Mouse (Mus musculus): ENCODE results near the gene Dapk1. TPM values are rescaled to one million over a fixed set of nuclear protein-coding genes. Genes with fewer than 3 reads are reported as not detected.

Dapk1 gene
- polyA plus RNA-seq, 1 experiment = 13.2 TPM

DNA sequence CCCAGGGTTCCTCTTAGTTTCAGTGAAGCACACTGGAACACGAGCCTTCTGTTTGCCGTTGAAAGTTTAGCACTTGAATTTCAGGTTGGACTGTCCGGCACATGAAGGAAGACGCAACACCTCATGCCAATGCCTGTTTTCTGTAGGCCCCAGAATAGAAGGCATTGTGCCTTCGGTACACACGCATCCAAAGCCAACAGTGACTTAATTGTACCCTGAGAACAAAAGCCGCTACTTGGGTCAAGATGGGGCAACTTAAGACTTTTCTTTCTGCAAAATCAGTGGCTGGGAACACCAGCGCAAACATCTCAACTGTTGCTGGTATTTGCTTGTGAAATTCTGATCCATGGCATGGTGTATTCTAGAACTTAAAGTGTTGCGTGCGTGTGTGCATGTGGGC, 63.1 kb downstream of the Dapk1 start:
- Histone ChIP-seq H3K4me3 (ENCODE audit: insufficient read depth, low read depth, low read length) (no peak overlapping the region), H3K4me1 (ENCODE audit: control insufficient read depth, insufficient read depth, insufficient read length, low read length) (peaks cover 19% of the 10 kb centered on the region), H3K27ac (replicated peaks; ENCODE audit: low read depth, low read length) (no peak overlapping the region)

DNA sequence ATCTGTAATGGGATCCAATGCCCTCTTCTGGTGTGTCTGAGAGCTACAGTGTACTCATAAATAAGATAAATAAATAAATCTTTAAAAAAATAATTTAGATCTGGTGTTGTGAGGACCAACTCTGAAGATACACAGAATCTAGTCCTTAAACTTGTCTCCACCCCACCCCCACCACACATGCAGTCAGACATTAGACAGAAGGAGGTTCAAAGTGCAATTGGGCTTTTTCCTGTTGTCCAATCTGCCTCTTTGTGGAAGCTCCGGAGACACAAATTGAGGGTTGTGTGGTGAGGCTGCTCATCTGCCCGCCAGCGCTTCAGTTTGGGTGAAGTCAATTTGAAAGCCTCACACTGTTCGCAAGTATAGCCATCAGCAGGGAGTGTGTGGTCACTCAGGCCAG, 63.7 kb downstream of the Dapk1 start:
- peaks cover 19% of the 10 kb centered on the region for H3K4me1 ChIP-seq (ENCODE audit: control insufficient read depth, insufficient read depth, insufficient read length, low read length)
- no peak overlapping the region for H3K4me3 ChIP-seq (ENCODE audit: insufficient read depth, low read depth, low read length)
- H3K27ac ChIP-seq (replicated peaks; ENCODE audit: low read depth, low read length) = no peak overlapping the region

DNA sequence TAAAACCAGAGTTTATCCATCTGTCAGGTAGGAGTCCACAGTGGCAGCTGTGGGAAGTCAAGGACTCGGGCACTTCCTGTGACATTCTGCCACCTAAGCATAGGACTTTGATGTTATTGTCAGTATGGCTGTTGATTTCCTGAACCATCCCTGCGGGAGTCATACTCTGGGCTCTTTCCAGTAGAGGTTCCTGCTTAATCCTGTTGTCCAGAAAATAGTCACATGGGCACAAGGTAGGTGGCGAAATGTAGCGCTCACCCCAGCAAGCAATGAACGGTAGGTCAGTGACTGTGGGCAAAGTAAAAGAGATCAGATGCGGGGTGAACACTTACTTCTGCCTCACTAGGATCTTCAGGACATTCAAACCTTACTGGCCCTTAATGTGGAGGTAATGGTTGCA, 66.3 kb downstream of the Dapk1 start:
- H3K4me3 ChIP-seq (ENCODE audit: insufficient read depth, low read depth, low read length) = no peak overlapping the region
- H3K4me1 ChIP-seq (ENCODE audit: control insufficient read depth, insufficient read depth, insufficient read length, low read length) = peaks cover 16% of the 10 kb centered on the region
- H3K27ac ChIP-seq (replicated peaks; ENCODE audit: low read depth, low read length) = 0 out of 2 replicates have a peak overlapping the region, but pooled peaks have one; percentile 51

DNA sequence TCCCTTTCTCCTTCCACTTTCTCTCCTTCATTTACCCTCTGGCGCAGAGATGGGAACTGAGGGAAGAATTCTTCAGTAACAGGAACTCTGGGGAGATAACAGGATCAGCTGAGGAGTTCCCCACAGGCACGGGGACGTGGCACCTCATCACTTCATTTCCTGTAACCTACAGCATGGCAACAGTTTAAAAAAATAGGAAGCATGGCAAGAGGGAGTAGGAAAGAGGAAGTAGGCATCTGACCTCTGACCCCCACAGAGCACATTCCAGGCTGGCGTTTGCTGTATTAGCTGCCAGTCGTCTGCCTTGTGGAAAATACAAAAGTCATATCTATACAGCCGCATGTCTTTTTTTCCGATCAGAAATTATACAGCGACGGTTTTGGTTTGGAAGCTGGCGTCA, 68.9 kb downstream of the Dapk1 start:
- H3K4me3 ChIP-seq (ENCODE audit: insufficient read depth, low read depth, low read length) = 0 out of 2 replicates have a peak overlapping the region, but pooled peaks have one; percentile 21
- peak overlapping the region; percentile 74 for H3K27ac ChIP-seq (replicated peaks; ENCODE audit: low read depth, low read length)
- peaks cover 21% of the 10 kb centered on the region for H3K4me1 ChIP-seq (ENCODE audit: control insufficient read depth, insufficient read depth, insufficient read length, low read length)

DNA sequence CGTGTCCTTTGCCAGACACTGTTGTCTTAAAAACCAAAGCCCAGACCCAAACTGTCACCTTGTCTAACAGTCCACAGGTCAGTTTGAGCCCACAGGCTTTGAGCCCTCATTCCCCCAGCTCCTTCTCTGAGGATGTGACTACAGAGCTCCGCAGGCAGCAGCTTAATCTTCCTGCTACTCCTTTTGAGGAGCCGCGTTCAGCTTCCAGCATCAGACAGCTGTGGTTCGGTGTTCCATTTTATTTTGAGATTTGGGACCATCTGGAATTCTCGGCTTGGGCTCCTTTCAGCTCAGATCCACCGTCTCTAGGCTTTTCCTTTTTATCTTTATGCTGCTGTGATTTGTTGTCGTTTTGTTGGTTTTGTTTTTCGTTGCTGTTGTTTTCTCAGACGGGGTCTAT, 69.5 kb downstream of the Dapk1 start:
- Histone ChIP-seq H3K27ac (replicated peaks; ENCODE audit: low read depth, low read length) (peak overlapping the region; percentile 74), H3K4me1 (ENCODE audit: control insufficient read depth, insufficient read depth, insufficient read length, low read length) (peaks cover 21% of the 10 kb centered on the region), H3K4me3 (ENCODE audit: insufficient read depth, low read depth, low read length) (no peak overlapping the region)

DNA sequence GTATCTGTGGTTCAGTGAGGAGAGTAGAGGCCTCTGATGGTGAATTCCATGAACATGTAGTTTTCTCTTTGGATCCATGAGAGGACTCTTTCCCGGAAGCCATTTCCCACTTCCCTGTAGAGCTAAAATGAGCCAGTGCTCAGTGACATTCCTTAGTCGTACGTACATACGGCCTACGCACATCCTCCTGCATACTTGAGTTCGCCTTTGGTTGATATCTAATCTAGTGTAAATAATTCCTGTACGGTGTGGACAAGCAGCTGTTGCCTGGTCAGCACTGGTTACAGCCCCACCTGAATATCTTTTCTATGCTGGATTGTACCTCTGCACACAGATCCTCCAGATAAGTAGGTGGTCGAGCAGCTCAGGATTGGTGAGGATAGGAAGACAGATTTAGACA, 70.5 kb downstream of the Dapk1 start:
- Histone ChIP-seq H3K27ac (replicated peaks; ENCODE audit: low read depth, low read length) (peak overlapping the region; percentile 45), H3K4me1 (ENCODE audit: control insufficient read depth, insufficient read depth, insufficient read length, low read length) (peaks cover 21% of the 10 kb centered on the region), H3K4me3 (ENCODE audit: insufficient read depth, low read depth, low read length) (no peak overlapping the region)

DNA sequence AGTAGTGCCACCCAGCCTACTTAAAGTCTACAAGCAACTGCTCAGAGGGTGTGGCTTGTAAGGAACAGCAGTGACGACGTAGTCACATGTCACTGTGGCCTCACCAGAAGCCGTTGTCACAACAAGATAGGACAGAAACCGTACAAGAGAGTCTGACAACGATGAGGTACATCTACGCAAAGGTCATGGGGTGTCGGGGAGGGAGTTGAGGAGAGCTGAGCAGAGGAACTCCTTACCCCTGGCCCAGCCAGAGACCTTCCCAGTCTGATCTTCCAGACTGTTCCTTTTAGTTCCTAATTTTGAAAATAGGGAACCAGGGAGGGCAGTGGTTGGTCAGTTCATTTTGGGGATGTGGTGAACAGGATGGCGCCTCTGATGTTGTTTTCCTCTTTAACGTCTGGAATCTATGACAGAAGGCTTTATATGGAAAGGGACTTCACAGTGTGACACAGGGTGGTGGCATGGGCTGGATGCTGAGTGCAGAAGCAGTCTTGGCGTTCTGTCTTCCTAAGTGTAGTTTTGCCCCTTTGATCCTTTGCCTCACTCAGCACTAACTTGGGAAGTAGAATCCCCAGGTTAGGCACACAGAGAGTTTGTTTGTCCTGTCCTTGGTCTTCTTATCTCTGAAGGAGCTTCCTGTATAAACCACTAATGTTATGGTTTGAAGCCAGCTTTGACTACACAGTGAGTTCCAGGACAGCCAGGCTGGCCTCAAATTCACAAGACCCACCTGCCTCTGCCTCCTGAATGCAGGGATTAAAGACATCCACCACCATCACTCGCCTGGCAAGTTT, 71.3 kb downstream of the Dapk1 start:
- Histone ChIP-seq H3K27ac (replicated peaks; ENCODE audit: low read depth, low read length) (peak overlapping the region; percentile 45), H3K4me3 (ENCODE audit: insufficient read depth, low read depth, low read length) (no peak overlapping the region), H3K4me1 (ENCODE audit: control insufficient read depth, insufficient read depth, insufficient read length, low read length) (peaks cover 17% of the 10 kb centered on the region)

DNA sequence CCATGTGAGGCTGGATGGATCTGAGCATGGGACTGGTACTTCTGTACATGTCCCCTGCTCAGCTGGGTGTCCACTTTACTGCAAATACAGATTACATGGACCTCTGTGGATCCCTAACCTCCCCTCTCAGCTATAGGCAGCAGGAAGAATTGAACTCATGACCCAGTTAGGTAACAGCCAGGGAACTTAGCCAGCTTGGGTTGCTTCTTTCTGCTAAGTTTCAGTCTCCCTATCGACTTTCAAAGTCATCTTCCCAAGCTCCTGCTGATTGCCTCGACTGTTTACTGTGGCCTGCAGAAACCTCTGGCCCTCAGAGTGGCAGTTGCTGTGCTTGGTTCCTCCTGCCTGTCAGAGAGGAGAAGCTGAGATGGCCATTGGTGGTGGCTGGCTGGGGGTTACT, 72.6 kb downstream of the Dapk1 start:
- peaks cover 16% of the 10 kb centered on the region for H3K4me1 ChIP-seq (ENCODE audit: control insufficient read depth, insufficient read depth, insufficient read length, low read length)

DNA sequence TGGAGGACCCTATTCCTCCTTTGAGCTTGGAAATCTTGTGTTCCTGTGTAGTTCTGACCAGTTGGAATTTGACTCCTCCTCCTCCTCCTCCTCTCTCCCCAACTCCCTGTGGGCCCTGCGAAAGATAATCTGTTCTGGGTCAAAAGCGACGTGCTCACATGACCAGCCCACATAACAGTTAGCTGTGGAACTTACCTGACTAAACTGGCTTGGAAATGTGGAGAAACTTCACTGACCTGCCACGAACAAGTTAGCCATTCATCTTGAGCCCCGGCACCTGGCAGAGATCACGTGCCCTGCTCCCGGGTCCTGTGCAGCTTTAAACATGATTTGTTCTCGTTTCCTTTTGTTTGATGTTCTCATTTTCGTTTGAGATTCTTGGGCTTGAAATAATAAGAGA, 73.2 kb downstream of the Dapk1 start:
- H3K4me1 ChIP-seq (ENCODE audit: control insufficient read depth, insufficient read depth, insufficient read length, low read length) = peaks cover 16% of the 10 kb centered on the region
- peak overlapping the region; percentile 18 for H3K4me3 ChIP-seq (ENCODE audit: insufficient read depth, low read depth, low read length)
- peak overlapping the region; percentile 53 for H3K27ac ChIP-seq (replicated peaks; ENCODE audit: low read depth, low read length)

More for the DNA sequence above, 72.6 kb downstream of the Dapk1 start:
- H3K4me3 ChIP-seq (ENCODE audit: insufficient read depth, low read depth, low read length) = no peak overlapping the region
- peak overlapping the region; percentile 38; the same call in 1 of the 2 replicates for H3K27ac ChIP-seq (replicated peaks; ENCODE audit: low read depth, low read length)

DNA sequence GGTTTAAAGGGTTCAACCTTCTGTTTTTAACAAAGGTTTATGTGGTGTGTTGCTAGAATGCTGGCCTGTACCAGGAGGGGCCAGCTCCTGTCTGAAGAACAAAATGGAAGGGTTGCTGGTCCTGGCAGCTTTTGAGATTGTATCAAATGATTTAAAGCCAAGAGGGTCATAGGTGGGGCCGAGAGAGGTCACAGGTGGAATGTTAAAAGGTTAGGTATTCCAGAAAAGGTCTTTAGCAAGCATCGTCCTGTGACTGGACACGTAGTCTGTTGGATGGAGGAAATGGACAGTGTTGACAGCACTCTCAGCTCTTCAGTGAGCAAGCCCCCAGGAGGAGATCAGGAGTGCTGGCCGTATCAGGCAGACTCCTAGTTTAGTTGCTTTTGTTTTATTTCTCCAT, 73.7 kb downstream of the Dapk1 start:
- H3K27ac ChIP-seq (replicated peaks; ENCODE audit: low read depth, low read length) = no peak overlapping the region; the same call in 1 of the 2 replicates
- no peak overlapping the region for H3K4me3 ChIP-seq (ENCODE audit: insufficient read depth, low read depth, low read length)
- H3K4me1 ChIP-seq (ENCODE audit: control insufficient read depth, insufficient read depth, insufficient read length, low read length) = peaks cover 12% of the 10 kb centered on the region

DNA sequence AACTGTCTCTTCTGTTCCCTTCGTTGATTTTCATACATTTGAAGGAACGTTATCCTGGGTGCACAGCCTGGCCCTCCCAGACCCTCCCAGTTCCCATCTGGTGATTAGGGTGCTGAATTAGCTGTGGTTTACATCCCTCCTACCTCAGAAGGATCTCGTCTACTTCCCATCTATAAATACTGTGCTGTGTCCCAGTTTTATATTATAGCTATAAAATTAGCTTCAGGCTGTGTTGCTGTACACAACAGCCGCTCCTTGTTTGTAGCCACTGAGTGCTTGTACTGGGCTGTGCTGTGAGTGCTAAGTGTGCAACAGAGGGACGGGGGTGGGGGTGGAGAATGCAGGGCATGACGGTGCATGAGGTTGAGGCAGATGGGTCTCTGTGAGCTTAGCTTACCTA, 77.2 kb downstream of the Dapk1 start:
- Histone ChIP-seq H3K27ac (replicated peaks; ENCODE audit: low read depth, low read length) (no peak overlapping the region), H3K4me3 (ENCODE audit: insufficient read depth, low read depth, low read length) (no peak overlapping the region), H3K4me1 (ENCODE audit: control insufficient read depth, insufficient read depth, insufficient read length, low read length) (peaks cover 15% of the 10 kb centered on the region)

DNA sequence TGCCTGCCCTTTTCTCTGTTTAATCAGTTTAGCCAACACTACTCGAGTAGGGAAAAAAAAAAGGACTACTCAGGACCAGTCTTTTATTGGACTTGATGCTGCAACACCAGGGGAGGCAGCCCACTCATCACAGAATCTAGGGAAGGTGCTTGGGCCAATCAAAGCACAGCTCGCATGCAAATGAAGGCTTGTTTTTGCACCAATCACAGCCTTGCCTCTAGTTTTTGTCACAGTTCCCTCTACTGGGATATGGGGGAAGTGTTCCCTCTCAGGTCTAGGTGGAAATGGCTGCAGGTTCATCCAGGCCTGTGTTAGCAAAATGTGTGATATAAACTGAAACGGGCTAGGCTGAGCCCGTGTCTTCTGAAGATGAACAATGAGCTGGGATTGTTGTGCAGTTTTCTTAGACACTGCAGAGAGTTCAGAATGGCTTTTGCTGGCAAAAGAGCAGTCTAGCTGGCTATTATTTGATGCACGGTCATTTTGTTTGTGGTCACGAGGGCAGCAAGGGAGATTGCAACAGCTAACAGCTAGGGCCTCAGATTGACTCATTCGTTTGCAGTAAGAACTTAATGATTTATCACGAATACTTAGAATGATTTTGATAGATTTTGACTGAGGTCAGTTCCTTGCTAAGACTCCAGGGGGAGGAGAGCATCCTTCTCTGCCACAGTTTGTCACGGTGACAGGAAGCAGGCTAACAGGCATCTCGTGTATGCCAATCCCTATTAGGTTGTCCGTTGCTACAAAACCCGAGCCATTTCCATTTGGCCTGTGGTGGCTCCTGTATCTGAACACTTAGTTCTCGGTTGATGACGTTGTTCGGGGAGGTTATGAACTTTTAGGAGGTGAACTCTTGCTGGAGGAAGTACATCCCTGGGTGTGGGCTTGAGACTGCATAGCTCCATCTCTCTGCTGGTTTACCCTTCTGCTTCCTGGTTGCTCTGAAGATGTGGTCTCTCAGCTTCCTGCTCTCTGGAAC, 81.3 kb downstream of the Dapk1 start:
- H3K4me3 ChIP-seq (ENCODE audit: insufficient read depth, low read depth, low read length) = no peak overlapping the region
- peaks cover 21% of the 10 kb centered on the region for H3K4me1 ChIP-seq (ENCODE audit: control insufficient read depth, insufficient read depth, insufficient read length, low read length)
- H3K27ac ChIP-seq (replicated peaks; ENCODE audit: low read depth, low read length) = peak overlapping the region; percentile 29; the same call in 1 of the 2 replicates

DNA sequence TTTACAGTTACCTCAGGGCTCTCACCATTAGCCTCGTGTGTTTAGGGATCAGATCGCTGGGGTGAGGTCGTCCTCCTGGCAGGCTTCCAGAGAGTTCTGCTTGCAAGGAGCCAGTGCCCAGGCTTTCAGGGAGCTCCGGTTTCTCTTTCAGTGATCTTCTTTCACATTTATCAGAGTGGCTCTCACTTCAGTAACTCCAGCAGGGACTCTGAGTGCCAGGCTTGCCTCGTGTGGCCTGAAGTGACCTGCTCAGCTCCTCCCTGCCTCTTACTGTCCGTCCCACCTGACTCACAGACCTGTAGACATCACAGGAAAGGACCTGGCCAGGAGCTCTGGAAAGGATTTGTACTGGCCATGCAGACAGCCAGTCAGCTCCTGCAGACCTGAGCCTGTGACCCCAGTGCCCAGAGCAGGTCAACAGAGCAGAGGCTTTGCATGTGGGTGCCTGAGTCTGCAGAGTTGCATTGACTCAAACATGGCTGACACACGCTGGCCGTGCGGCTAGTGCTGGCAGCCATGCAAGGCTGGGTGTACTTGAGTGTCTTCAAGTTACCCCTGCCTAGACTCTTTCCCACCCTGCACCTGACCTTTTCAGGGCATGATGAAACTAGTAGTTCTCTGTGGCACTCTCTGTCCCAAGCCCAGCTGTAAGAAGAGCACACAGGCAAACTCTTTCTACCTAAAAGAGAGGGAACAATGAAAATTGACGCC, 82.5 kb downstream of the Dapk1 start:
- H3K4me1 ChIP-seq (ENCODE audit: control insufficient read depth, insufficient read depth, insufficient read length, low read length) = peaks cover 21% of the 10 kb centered on the region
- 0 out of 2 replicates have a peak overlapping the region, but pooled peaks have one; percentile 0 for H3K27ac ChIP-seq (replicated peaks; ENCODE audit: low read depth, low read length)
- no peak overlapping the region for H3K4me3 ChIP-seq (ENCODE audit: insufficient read depth, low read depth, low read length)

DNA sequence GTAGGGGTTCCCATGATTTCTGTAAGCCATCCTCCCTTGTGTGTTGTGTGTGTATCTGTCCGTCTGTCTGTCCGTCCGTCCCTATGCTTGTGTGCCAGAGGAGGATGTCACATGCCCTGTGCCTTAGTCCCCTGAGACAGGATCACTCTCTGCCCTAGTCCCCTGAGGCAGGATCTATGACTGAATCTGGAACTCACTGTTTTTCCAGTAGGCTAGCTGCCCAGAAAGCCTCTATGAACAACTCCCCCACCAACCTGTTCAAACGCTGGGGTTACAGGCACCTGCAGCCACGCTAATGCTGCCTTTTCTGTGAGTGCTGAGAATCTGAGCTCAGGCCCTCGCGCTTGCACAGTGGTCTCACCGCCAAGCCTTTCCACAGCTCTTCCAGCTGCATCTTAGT, 83.1 kb downstream of the Dapk1 start:
- Histone ChIP-seq H3K27ac (replicated peaks; ENCODE audit: low read depth, low read length) (0 out of 2 replicates have a peak overlapping the region, but pooled peaks have one; percentile 13), H3K4me1 (ENCODE audit: control insufficient read depth, insufficient read depth, insufficient read length, low read length) (peaks cover 21% of the 10 kb centered on the region), H3K4me3 (ENCODE audit: insufficient read depth, low read depth, low read length) (no peak overlapping the region)

DNA sequence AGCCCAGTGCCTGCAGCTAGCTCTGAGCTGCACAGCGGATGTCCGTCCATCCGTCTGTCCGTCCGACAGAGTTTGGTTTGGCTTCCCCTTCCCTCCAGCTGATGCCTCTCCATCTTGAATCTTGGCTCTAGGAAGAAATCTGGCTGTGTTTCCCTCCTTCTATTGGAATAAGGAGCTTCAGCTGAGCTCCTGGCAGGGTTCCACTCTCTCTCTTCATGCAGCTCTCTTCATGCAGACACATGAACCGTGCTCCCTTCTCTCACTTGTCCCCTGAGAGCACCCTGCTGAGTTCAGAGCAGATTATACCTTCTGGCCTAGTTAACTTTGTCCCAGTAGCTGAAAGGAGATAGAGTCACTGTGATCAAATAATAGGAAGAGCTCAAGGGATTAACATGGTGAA, 83.5 kb downstream of the Dapk1 start:
- H3K4me3 ChIP-seq (ENCODE audit: insufficient read depth, low read depth, low read length) = no peak overlapping the region
- peaks cover 21% of the 10 kb centered on the region for H3K4me1 ChIP-seq (ENCODE audit: control insufficient read depth, insufficient read depth, insufficient read length, low read length)
- 0 out of 2 replicates have a peak overlapping the region, but pooled peaks have one; percentile 13 for H3K27ac ChIP-seq (replicated peaks; ENCODE audit: low read depth, low read length)

All from brown adipose tissue, adult 24 weeks (tissue).